Mouse (Mus musculus): ENCODE results near the gene Tgm2. TPM values are rescaled to one million over a fixed set of nuclear protein-coding genes. Genes with fewer than 3 reads are reported as not detected.

Gene Tgm2
- polyA plus RNA-seq, 1 experiment: 53.3 TPM

- H3K36me3 ChIP-seq (ENCODE audit: control insufficient read depth, insufficient read depth, low read length): no peaks in the 10 kb centered on the region
- no peak for DNase-seq (ENCODE audit: low read depth in 1 of 2, low spot score in 2 of 2)
- peak overlapping the region; percentile 74 for H3K27ac ChIP-seq (ENCODE audit: insufficient read depth, low read length)
- WGBS: 27% methylated on average over 7 of the region's 7 CpGs
- peak overlapping the region; percentile 24; the same call in 1 of the 2 replicates for H3K4me3 ChIP-seq (ENCODE audit: extremely low read depth, insufficient read depth, insufficient read length)
- no peaks in the 10 kb centered on the region for H3K27me3 ChIP-seq (ENCODE audit: control insufficient read depth, insufficient read depth, low read length)
- H3K4me1 ChIP-seq (ENCODE audit: control insufficient read depth, insufficient read depth, insufficient read length): peaks cover 43% of the 10 kb centered on the region
- TF ChIP-seq POLR2A (IDR thresholded peaks at IDR 0.05; ENCODE audit: low read depth, low read length) (no peak), CTCF (IDR thresholded peaks at IDR 0.05; ENCODE audit: extremely low read depth, insufficient read depth, insufficient read length, insufficient replicate concordance) (no peak)
Observed at GRCm38 (mm10) chr2:158159376-158160235, 13.4 kb upstream of the Tgm2 start.

DNA sequence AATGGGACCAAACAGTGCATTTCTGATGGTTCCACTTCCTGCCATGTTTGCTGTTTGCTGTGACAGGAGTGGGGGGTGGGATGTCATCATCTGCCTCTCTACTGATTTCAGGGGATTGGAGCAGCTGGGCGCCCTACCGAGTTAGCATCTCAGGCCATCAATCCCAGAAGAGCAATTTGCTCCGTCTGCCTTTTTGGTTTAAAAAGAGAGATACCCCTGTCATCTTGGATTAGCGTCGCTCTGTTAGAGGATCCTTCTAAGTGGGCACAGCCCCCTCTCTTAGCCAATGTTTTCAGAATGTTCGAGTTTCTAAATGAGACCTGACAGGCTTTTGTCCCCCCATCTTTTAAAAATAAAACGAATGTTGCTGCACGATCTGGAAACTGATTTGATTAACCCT is 11.4 kb upstream of the Tgm2 start:
- no peak for TF ChIP-seq POLR2A (IDR thresholded peaks at IDR 0.05; ENCODE audit: low read depth, low read length)
- no peak for TF ChIP-seq CTCF (IDR thresholded peaks at IDR 0.05; ENCODE audit: extremely low read depth, insufficient read depth, insufficient read length, insufficient replicate concordance)
- no peaks in the 10 kb centered on the region for H3K36me3 ChIP-seq (ENCODE audit: control insufficient read depth, insufficient read depth, low read length)
- H3K4me3 ChIP-seq (ENCODE audit: extremely low read depth, insufficient read depth, insufficient read length): no peak overlapping the region
- WGBS: 91% methylated on average over 8 of the region's 8 CpGs
- peaks cover 44% of the 10 kb centered on the region for H3K4me1 ChIP-seq (ENCODE audit: control insufficient read depth, insufficient read depth, insufficient read length)
- DNase-seq (ENCODE audit: low read depth in 1 of 2, low spot score in 2 of 2): no peak
- no peaks in the 10 kb centered on the region for H3K27me3 ChIP-seq (ENCODE audit: control insufficient read depth, insufficient read depth, low read length)
- no peak overlapping the region for H3K27ac ChIP-seq (ENCODE audit: insufficient read depth, low read length)

DNA sequence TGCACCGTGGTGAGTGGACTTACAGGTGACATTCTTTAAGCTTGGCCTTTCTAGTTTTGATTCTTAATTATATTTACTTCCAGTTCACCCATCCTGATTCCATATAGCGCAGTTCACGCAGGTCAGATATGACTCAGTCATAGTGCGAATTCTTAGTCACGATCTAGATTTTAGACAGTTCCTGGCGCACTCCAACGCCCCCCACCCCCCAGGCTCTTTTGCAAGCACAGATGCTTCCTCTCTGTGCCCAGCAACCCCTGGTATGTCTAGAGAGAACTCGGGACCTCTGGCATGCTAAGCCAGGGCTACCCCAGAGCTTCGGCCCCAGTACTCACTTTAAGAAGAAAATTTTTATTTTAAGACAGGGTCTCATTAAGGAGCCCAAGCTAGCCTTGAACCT is 10.3 kb upstream of the Tgm2 start:
- 56% methylated on average over 9 of the region's 9 CpGs for WGBS
- Histone ChIP-seq H3K36me3 (ENCODE audit: control insufficient read depth, insufficient read depth, low read length) (no peaks in the 10 kb centered on the region), H3K4me3 (ENCODE audit: extremely low read depth, insufficient read depth, insufficient read length) (no peak overlapping the region), H3K27me3 (ENCODE audit: control insufficient read depth, insufficient read depth, low read length) (no peaks in the 10 kb centered on the region), H3K27ac (ENCODE audit: insufficient read depth, low read length) (no peak overlapping the region), H3K4me1 (ENCODE audit: control insufficient read depth, insufficient read depth, insufficient read length) (peaks cover 33% of the 10 kb centered on the region)
- DNase-seq (ENCODE audit: low read depth in 1 of 2, low spot score in 2 of 2): no peak
- TF ChIP-seq CTCF (IDR thresholded peaks at IDR 0.05; ENCODE audit: extremely low read depth, insufficient read depth, insufficient read length, insufficient replicate concordance) (no peak), POLR2A (IDR thresholded peaks at IDR 0.05; ENCODE audit: low read depth, low read length) (no peak)

GRCm38 (mm10) chr2:158155615-158156014 is 9.4 kb upstream of the Tgm2 start:
- H3K36me3 ChIP-seq (ENCODE audit: control insufficient read depth, insufficient read depth, low read length): no peaks in the 10 kb centered on the region
- H3K4me3 ChIP-seq (ENCODE audit: extremely low read depth, insufficient read depth, insufficient read length): no peak overlapping the region
- WGBS: 68% methylated on average over 2 of the region's 2 CpGs
- TF ChIP-seq POLR2A (IDR thresholded peaks at IDR 0.05; ENCODE audit: low read depth, low read length) (no peak), CTCF (IDR thresholded peaks at IDR 0.05; ENCODE audit: extremely low read depth, insufficient read depth, insufficient read length, insufficient replicate concordance) (no peak)
- peaks cover 24% of the 10 kb centered on the region for H3K4me1 ChIP-seq (ENCODE audit: control insufficient read depth, insufficient read depth, insufficient read length)
- DNase-seq (ENCODE audit: low read depth in 1 of 2, low spot score in 2 of 2): no peak
- no peak overlapping the region for H3K27ac ChIP-seq (ENCODE audit: insufficient read depth, low read length)
- H3K27me3 ChIP-seq (ENCODE audit: control insufficient read depth, insufficient read depth, low read length): no peaks in the 10 kb centered on the region

DNA sequence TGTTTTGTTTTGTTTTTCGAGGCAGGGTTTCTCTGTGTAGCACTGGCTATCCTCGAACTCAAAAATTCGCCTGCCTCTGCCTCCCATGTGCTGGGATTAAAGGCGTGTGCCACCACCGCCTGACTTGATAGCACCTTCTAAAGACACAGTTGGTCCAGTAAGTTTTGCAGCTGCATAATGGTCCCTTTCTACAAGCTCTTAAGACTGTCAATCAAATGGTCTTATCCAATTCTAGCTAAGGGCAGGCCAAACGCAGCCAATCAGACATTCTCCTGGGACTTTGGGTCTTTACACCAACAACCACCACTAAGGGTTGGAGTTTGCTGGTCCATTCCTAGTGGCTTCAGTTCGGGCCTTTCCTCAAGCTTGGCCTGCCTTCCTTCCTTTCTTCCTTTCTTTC is 8.9 kb upstream of the Tgm2 start:
- H3K4me3 ChIP-seq (ENCODE audit: extremely low read depth, insufficient read depth, insufficient read length): no peak overlapping the region
- H3K27me3 ChIP-seq (ENCODE audit: control insufficient read depth, insufficient read depth, low read length): no peaks in the 10 kb centered on the region
- WGBS: 87% methylated on average over 7 of the region's 7 CpGs
- TF ChIP-seq POLR2A (IDR thresholded peaks at IDR 0.05; ENCODE audit: low read depth, low read length): no peak
- TF ChIP-seq CTCF (IDR thresholded peaks at IDR 0.05; ENCODE audit: extremely low read depth, insufficient read depth, insufficient read length, insufficient replicate concordance): no peak
- no peak for DNase-seq (ENCODE audit: low read depth in 1 of 2, low spot score in 2 of 2)
- peaks cover 19% of the 10 kb centered on the region for H3K4me1 ChIP-seq (ENCODE audit: control insufficient read depth, insufficient read depth, insufficient read length)
- H3K36me3 ChIP-seq (ENCODE audit: control insufficient read depth, insufficient read depth, low read length): no peaks in the 10 kb centered on the region
- no peak overlapping the region for H3K27ac ChIP-seq (ENCODE audit: insufficient read depth, low read length)

DNA sequence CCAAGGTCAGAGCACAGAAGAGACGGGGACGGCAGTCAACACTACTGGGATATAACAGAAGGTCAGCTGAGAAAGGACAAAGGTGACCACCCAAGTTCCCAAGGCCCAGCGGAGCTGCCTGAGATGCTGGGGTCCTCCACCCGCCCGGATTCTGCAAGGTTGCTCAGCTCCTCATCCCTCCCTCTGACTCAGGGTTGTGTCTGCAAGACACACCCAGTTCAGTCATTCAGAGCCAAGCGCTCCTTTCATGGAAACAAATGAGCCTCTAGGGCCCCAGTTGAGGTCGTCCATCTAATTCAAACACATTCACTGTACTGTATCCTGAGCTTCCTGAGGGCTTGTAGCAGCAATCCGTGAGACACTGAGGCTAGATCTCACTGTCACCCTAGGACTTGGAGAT is 8.4 kb upstream of the Tgm2 start:
- no peaks in the 10 kb centered on the region for H3K36me3 ChIP-seq (ENCODE audit: control insufficient read depth, insufficient read depth, low read length)
- H3K27me3 ChIP-seq (ENCODE audit: control insufficient read depth, insufficient read depth, low read length): no peaks in the 10 kb centered on the region
- TF ChIP-seq POLR2A (IDR thresholded peaks at IDR 0.05; ENCODE audit: low read depth, low read length) (no peak), CTCF (IDR thresholded peaks at IDR 0.05; ENCODE audit: extremely low read depth, insufficient read depth, insufficient read length, insufficient replicate concordance) (no peak)
- H3K27ac ChIP-seq (ENCODE audit: insufficient read depth, low read length): no peak overlapping the region
- peaks cover 16% of the 10 kb centered on the region for H3K4me1 ChIP-seq (ENCODE audit: control insufficient read depth, insufficient read depth, insufficient read length)
- H3K4me3 ChIP-seq (ENCODE audit: extremely low read depth, insufficient read depth, insufficient read length): no peak overlapping the region
- DNase-seq (ENCODE audit: low read depth in 1 of 2, low spot score in 2 of 2): no peak
- WGBS: 83% methylated on average over 8 of the region's 8 CpGs
